Mouse (Mus musculus): ENCODE measurements around the gene Cldn19. TPM values are rescaled to one million over a fixed set of nuclear protein-coding genes. Genes with fewer than 3 reads are reported as not detected.
"Not testable (repeated sequence)": the region's sequence is repeated elsewhere in the genome, so short reads cannot be mapped to it uniquely, and the experiment has no call there.

Gene Cldn19
- total and polyA plus RNA-seq, 2 experiments: not detected

GRCm38 (mm10) chr4:119263459-119263858 is 8.2 kb downstream of the Cldn19 start:
- DNase-seq (ENCODE audit: extremely low read depth, low read depth, low spot score): no peak
- H3K79me2 ChIP-seq (ENCODE audit: control insufficient read depth, insufficient read depth, low read length): no peaks in the 10 kb centered on the region
- no peak overlapping the region for H3K27ac ChIP-seq (replicated peaks; ENCODE audit: insufficient read depth, low read depth, low read length)
- no peaks in the 10 kb centered on the region for H3K27me3 ChIP-seq (ENCODE audit: control insufficient read depth, insufficient read depth, low read length)
- no peak for TF ChIP-seq CTCF (IDR thresholded peaks at IDR 0.05; ENCODE audit: low read depth, low read length)
- no peak for TF ChIP-seq POLR2A (IDR thresholded peaks at IDR 0.05; ENCODE audit: extremely low read depth, insufficient read depth, low read length)
- H3K36me3 ChIP-seq (ENCODE audit: control insufficient read depth, insufficient read depth, low read length): no peaks in the 10 kb centered on the region
- H3K4me3 ChIP-seq (ENCODE audit: insufficient read depth, low read depth, low read length): no peak overlapping the region
- peaks cover 3% of the 10 kb centered on the region; the same call in 1 of the 2 replicates for H3K4me1 ChIP-seq (ENCODE audit: control insufficient read depth, insufficient read depth, low read length)
- H3K9ac ChIP-seq (ENCODE audit: low read depth, low read length): no peak overlapping the region
- 81% methylated on average over 3 of the region's 3 CpGs for WGBS

- no peaks in the 10 kb centered on the region for H3K79me2 ChIP-seq (ENCODE audit: control insufficient read depth, insufficient read depth, low read length)
- H3K27ac ChIP-seq (replicated peaks; ENCODE audit: insufficient read depth, low read depth, low read length): no peak overlapping the region
- TF ChIP-seq POLR2A (IDR thresholded peaks at IDR 0.05; ENCODE audit: extremely low read depth, insufficient read depth, low read length) (no peak), CTCF (IDR thresholded peaks at IDR 0.05; ENCODE audit: low read depth, low read length) (no peak)
- H3K9ac ChIP-seq (ENCODE audit: low read depth, low read length): no peak overlapping the region
- H3K27me3 ChIP-seq (ENCODE audit: control insufficient read depth, insufficient read depth, low read length): no peaks in the 10 kb centered on the region
- no peak for DNase-seq (ENCODE audit: extremely low read depth, low read depth, low spot score)
- no peak overlapping the region for H3K4me3 ChIP-seq (ENCODE audit: insufficient read depth, low read depth, low read length)
- peaks cover 3% of the 10 kb centered on the region for H3K36me3 ChIP-seq (ENCODE audit: control insufficient read depth, insufficient read depth, low read length)
- H3K4me1 ChIP-seq (ENCODE audit: control insufficient read depth, insufficient read depth, low read length): no peaks in the 10 kb centered on the region
- 61% methylated on average over 13 of the region's 13 CpGs for WGBS
Measured at GRCm38 (mm10) chr4:119266606-119267005, 11.4 kb downstream of the Cldn19 start.

- WGBS: 91% methylated on average over 1 of the region's 1 CpGs
- Histone ChIP-seq H3K79me2 (ENCODE audit: control insufficient read depth, insufficient read depth, low read length) (no peaks in the 10 kb centered on the region), H3K36me3 (ENCODE audit: control insufficient read depth, insufficient read depth, low read length) (peaks cover 50% of the 10 kb centered on the region), H3K4me1 (ENCODE audit: control insufficient read depth, insufficient read depth, low read length) (peaks cover 2% of the 10 kb centered on the region; the same call in 1 of the 2 replicates), H3K27ac (replicated peaks; ENCODE audit: insufficient read depth, low read depth, low read length) (peak overlapping the region; percentile 60), H3K9ac (ENCODE audit: low read depth, low read length) (no peak overlapping the region), H3K27me3 (ENCODE audit: control insufficient read depth, insufficient read depth, low read length) (no peaks in the 10 kb centered on the region), H3K4me3 (ENCODE audit: insufficient read depth, low read depth, low read length) (no peak overlapping the region)
- peak; percentile 23 for DNase-seq (ENCODE audit: extremely low read depth, low read depth, low spot score)
- no peak for TF ChIP-seq CTCF (IDR thresholded peaks at IDR 0.05; ENCODE audit: low read depth, low read length)
- TF ChIP-seq POLR2A (IDR thresholded peaks at IDR 0.05; ENCODE audit: extremely low read depth, insufficient read depth, low read length): no peak
Measured at GRCm38 (mm10) chr4:119274627-119275026, 19.4 kb downstream of the Cldn19 start.

- Histone ChIP-seq H3K79me2 (ENCODE audit: control insufficient read depth, insufficient read depth, low read length) (no peaks in the 10 kb centered on the region), H3K4me1 (ENCODE audit: control insufficient read depth, insufficient read depth, low read length) (peaks cover 2% of the 10 kb centered on the region; the same call in 1 of the 2 replicates), H3K27ac (replicated peaks; ENCODE audit: insufficient read depth, low read depth, low read length) (peak overlapping the region; percentile 84), H3K9ac (ENCODE audit: low read depth, low read length) (peak overlapping the region; percentile 54; the same call in 1 of the 2 replicates), H3K4me3 (ENCODE audit: insufficient read depth, low read depth, low read length) (no peak overlapping the region), H3K36me3 (ENCODE audit: control insufficient read depth, insufficient read depth, low read length) (peaks cover 56% of the 10 kb centered on the region), H3K27me3 (ENCODE audit: control insufficient read depth, insufficient read depth, low read length) (no peaks in the 10 kb centered on the region)
- no peak for TF ChIP-seq POLR2A (IDR thresholded peaks at IDR 0.05; ENCODE audit: extremely low read depth, insufficient read depth, low read length)
- no peak for TF ChIP-seq CTCF (IDR thresholded peaks at IDR 0.05; ENCODE audit: low read depth, low read length)
- no peak for DNase-seq (ENCODE audit: extremely low read depth, low read depth, low spot score)
- 75% methylated on average over 2 of the region's 2 CpGs for WGBS
Measured at GRCm38 (mm10) chr4:119275226-119275625, 20.0 kb downstream of the Cldn19 start.

GRCm38 (mm10) chr4:119275726-119276125 is 20.5 kb downstream of the Cldn19 start:
- no peak for TF ChIP-seq CTCF (IDR thresholded peaks at IDR 0.05; ENCODE audit: low read depth, low read length)
- no peak for TF ChIP-seq POLR2A (IDR thresholded peaks at IDR 0.05; ENCODE audit: extremely low read depth, insufficient read depth, low read length)
- H3K36me3 ChIP-seq (ENCODE audit: control insufficient read depth, insufficient read depth, low read length): peaks cover 57% of the 10 kb centered on the region
- H3K79me2 ChIP-seq (ENCODE audit: control insufficient read depth, insufficient read depth, low read length): no peaks in the 10 kb centered on the region
- H3K27ac ChIP-seq (replicated peaks; ENCODE audit: insufficient read depth, low read depth, low read length): peak overlapping the region; percentile 84
- H3K27me3 ChIP-seq (ENCODE audit: control insufficient read depth, insufficient read depth, low read length): no peaks in the 10 kb centered on the region
- WGBS: 79% methylated on average over 2 of the region's 2 CpGs
- H3K9ac ChIP-seq (ENCODE audit: low read depth, low read length): no peak overlapping the region
- peaks cover 2% of the 10 kb centered on the region; the same call in 1 of the 2 replicates for H3K4me1 ChIP-seq (ENCODE audit: control insufficient read depth, insufficient read depth, low read length)
- H3K4me3 ChIP-seq (ENCODE audit: insufficient read depth, low read depth, low read length): no peak overlapping the region
- DNase-seq (ENCODE audit: extremely low read depth, low read depth, low spot score): no peak

- peaks cover 69% of the 10 kb centered on the region for H3K36me3 ChIP-seq (ENCODE audit: control insufficient read depth, insufficient read depth, low read length)
- H3K27ac ChIP-seq (replicated peaks; ENCODE audit: insufficient read depth, low read depth, low read length); H3K4me3 ChIP-seq (ENCODE audit: insufficient read depth, low read depth, low read length); H3K9ac ChIP-seq (ENCODE audit: low read depth, low read length); H3K27me3 ChIP-seq (ENCODE audit: control insufficient read depth, insufficient read depth, low read length); H3K4me1 ChIP-seq (ENCODE audit: control insufficient read depth, insufficient read depth, low read length); H3K79me2 ChIP-seq (ENCODE audit: control insufficient read depth, insufficient read depth, low read length); DNase-seq (ENCODE audit: extremely low read depth, low read depth, low spot score): not testable (repeated sequence)
- whole genome bisulfite sequencing: 91% methylated on average over 15 of the region's 15 CpGs
Measured at GRCm38 (mm10) chr4:119278784-119279183, 23.6 kb downstream of the Cldn19 start.
